Mouse (Mus musculus): ENCODE measurements at regions not wholly inside any gene's neighbourhood (a gene's known extent, or its start where the extent isn't known, plus 50 kb on each side); places are given as distances from the start of the nearest gene placed in this dataset.

DNA sequence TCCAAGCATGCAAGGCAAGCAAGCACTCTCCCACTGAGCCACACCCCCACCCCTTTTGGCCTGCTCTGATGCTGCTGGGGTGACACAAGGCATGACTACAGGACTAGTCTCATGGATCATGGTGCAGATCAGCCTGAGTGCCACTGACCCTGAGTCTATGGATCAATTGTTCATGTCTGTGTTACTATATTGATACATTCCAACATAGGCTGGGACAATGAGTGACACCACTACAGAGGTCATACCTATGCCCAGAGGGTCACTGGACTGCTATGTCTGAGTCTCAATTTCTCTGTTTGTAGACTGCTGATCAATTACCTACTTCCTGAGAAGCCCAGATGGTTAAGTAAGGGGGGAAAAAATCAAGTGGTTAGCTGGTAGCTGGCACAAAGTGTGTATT, 116.5 kb upstream of the Prok2 start:
- no peak for DNase-seq (ENCODE audit: low spot score in 2 of 2)

GRCm38 (mm10) chr6:99840823-99841222, 114.6 kb upstream of the Prok2 start:
- DNase-seq (ENCODE audit: low spot score in 2 of 2) = no peak

DNA sequence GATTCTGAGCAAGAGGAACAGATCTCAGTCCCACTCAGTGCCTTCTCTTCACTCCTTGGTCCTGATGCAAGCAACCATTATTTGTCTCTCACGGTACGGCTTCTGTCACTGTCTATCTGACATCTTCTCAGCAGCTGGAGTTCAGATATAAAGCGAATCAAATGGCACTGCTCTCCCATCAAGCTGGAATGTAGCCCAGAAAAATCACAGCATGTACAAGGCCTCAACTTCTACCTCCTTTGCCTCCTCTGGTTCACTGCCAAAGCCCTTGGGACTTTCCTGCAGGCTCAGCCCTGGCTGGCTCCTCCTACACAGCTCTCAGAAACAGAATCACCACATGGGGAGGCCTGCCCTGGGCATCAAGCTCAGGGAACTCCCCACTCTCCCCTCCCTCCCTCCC, 107.1 kb upstream of the Prok2 start:
- peak in 1 of 2 experiments; percentile 16 for DNase-seq (ENCODE audit: low spot score in 2 of 2)

- DNase-seq (ENCODE audit: low spot score in 2 of 2) = no peak
These were observed 101.4 kb upstream of the Prok2 start for GRCm38 (mm10) chr6:99827625-99828024.

GRCm38 (mm10) chr6:99824808-99825207, 98.6 kb upstream of the Prok2 start:
- DNase-seq (ENCODE audit: low spot score in 2 of 2) = no peak

DNA sequence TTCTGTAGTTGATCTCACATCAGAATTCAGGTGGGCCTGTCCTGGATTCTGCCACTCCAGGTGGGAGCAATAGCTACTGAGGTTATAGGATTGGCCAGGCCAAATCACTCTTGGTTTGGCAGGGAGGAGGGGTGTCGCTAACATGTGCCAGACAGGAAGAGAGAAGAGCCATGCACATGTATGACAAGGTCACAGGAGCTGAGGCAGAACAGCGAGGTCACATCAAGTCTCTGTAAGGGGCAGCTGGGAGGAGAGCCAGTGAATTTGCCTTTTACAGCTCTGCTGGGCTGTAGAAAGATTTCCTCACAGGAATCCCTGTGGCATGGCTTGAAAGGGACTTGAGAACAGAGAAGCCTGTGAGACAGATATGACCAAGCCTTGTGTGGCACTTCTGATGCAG, 96.3 kb upstream of the Prok2 start:
- no peak for DNase-seq (ENCODE audit: low spot score in 2 of 2)

- DNase-seq (ENCODE audit: low spot score in 2 of 2) = no peak
These were observed 93.2 kb upstream of the Prok2 start for GRCm38 (mm10) chr6:99819255-99819929.

DNA sequence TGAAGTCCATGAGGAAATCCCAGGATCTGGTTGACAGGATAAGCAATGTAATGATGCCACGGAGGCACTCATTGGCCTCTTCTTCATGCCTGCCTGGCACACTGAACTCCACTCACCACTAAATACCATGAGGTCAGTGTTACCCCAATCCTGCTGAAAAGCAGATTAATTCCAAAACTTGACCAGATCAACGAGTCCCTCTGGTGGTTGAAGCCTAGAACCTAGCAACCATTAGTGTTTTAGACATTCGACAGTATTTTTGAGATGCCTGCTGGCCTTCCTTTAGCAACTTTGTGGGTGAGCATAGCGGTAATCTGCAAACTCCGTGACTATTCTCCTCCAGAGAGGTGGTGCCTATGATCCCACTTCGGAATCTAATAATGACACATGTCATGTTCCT, 92.3 kb upstream of the Prok2 start:
- DNase-seq (ENCODE audit: low spot score in 2 of 2) = no peak

- no peak for DNase-seq (ENCODE audit: low spot score in 2 of 2)
These were observed 91.1 kb upstream of the Prok2 start for GRCm38 (mm10) chr6:99817245-99817644.

DNA sequence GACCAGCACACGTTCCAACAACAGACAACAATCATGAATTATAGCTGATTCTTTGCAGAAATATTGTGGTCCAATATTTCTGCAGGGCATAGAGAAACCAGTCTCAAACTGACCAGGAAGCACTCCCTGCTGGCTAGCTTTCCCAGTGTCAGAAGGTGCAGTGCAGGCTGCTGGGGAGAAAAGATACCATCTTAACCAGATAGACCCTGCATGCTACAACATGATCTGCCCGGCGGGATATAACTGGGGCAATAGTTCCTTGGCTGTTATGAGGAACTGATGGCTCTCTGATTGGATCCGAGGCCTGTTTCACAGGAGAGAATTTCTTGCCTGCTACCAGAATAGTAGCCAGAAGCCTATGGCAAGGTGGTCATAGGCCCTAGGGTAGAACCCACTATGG, 86.9 kb upstream of the Prok2 start:
- DNase-seq (ENCODE audit: low spot score in 2 of 2) = no peak

GRCm38 (mm10) chr6:99811842-99812241, 85.7 kb upstream of the Prok2 start:
- DNase-seq (ENCODE audit: low spot score in 2 of 2) = no peak

- DNase-seq (ENCODE audit: low spot score in 2 of 2) = peak in 1 of 2 experiments; percentile 48
These were observed 85.0 kb upstream of the Prok2 start for GRCm38 (mm10) chr6:99810974-99811798.

GRCm38 (mm10) chr6:99804905-99805245, 78.7 kb upstream of the Prok2 start:
- no peak for DNase-seq (ENCODE audit: low spot score in 2 of 2)

DNA sequence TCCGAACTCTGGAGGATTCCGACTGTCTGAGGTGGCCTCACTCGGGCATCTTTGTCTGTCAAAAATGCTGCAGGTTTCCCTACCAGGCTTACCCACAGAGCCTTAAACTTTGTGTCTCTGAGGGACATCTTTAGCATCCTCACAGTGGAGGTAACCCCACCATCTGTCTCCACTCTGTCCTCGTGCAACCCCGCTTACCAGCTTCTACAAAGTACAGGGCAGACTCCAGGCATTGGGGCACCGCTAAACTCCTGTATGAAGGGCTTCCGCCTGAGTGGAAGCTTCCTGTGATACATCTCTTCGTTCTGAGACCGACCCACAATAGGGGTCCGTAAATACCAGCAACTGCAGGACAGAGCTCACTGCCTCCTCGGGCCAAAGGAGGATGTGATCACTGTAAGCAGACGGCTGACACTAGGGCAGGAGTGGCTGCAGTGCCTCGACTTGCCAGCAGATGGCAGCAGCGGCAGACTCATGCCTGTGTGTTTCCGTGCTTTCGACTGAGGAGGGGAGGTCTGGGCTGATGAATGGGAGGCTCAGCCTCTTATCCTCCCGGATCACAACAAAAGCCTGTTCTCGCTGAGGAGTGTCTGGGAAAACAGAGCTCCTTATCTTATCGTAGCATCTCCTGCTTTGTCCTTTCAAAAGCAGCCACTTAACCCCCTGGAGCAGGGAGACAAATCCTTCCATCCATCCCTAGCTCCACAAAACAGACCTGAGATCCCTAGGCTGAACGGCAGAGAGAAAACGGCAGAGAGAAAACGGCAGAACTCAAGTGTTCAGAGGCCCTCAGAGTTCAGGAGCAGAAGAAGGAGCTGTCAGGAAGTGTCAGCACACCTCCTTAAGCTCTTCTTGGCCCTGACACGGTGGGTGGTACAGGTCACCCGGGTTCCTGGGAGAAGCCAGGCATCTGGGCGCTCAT, 78.1 kb upstream of the Prok2 start:
- peak; percentile 75 to 96 for DNase-seq (ENCODE audit: low spot score in 2 of 2)

DNA sequence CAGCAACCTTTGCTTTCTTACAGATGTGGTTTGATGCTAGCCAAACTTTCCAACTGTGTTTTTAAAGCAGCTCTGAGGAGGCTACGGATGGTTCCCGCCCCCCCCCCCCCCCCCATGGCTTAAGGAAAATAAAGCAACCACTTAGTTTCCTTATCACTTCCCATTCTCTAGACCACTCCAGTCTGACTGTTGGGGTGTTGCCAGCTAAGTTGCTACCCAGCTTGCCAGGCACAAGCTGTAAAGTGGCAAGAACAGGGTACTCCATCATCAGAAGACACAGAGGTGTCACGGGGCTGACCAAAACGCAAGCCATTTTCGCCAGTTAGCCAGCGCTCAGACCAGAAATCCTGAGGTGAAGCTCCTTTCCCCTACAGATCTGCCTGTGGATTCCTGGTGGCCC, 74.7 kb upstream of the Prok2 start:
- DNase-seq (ENCODE audit: low spot score in 2 of 2) = no peak

DNA sequence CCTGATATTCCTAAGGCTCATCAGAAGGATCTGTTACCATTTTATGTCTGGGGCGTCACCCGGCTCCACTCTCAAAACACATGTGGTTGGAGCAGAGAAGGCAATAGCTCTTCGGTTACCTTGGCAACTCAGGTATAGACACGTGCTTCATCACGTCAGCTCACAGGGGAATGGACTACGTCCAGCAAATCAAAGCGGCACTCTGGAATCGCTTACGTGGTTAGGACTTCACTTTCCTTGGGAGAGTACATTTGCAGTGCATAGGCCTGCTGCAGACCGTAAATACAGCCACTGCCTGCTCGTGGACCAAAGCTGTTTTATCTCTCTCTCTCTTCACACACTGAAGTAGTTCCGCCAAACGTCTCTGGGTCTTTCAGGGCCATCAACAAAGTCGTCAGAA, 74.1 kb upstream of the Prok2 start:
- DNase-seq (ENCODE audit: low spot score in 2 of 2) = no peak

DNA sequence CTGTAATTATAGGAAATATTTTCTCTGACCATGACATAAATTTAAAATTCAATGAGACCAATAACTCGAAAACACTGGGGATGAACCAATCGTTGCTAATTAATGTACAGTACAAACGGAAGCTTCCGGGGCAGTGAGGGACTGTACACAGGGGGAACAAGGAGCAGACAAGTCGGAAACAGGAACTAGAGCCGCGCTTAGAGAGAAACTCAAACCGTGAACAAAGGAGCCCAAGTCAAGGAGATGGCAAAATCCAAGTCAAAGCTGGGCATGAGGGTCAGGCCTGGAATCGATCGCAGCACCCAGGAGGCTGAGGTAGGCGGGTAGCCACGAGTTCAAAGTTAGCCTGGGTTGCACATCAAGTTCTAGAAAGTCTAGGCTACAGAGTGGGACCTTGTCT, 70.2 kb upstream of the Prok2 start:
- DNase-seq (ENCODE audit: low spot score in 2 of 2) = no peak

GRCm38 (mm10) chr6:99793546-99793945, 67.4 kb upstream of the Prok2 start:
- DNase-seq (ENCODE audit: low spot score in 2 of 2) = no peak

GRCm38 (mm10) chr6:99792353-99792752, 66.2 kb upstream of the Prok2 start:
- no peak for DNase-seq (ENCODE audit: low spot score in 2 of 2)

DNA sequence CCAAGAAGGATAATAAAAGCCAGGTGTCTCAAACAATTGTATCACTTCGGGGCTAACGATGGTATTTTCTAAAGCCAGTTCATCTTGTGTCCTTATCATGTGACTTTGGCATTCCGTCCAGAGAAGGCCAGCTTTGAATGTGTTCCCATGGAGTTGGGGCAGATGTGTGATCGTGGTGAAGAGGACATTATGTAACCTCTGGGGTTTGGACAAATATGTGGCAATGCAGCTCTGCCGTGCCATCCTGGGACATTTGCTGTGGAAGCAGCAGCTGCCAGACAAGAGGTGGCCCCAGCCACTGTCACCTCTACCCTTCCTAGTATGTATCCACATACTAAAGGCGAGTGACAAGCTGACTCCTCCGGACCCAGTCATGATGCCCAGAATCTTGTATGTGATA, 60.8 kb upstream of the Prok2 start:
- DNase-seq (ENCODE audit: low spot score in 2 of 2) = no peak

GRCm38 (mm10) chr6:99785212-99785611, 59.0 kb upstream of the Prok2 start:
- no peak for DNase-seq (ENCODE audit: low spot score in 2 of 2)

- no peak for DNase-seq (ENCODE audit: low spot score in 2 of 2)
These were observed 58.6 kb upstream of the Prok2 start for GRCm38 (mm10) chr6:99784804-99785203.
